ENCODE assay signal across 11 mouse cellular contexts in the genomic region with DNA sequence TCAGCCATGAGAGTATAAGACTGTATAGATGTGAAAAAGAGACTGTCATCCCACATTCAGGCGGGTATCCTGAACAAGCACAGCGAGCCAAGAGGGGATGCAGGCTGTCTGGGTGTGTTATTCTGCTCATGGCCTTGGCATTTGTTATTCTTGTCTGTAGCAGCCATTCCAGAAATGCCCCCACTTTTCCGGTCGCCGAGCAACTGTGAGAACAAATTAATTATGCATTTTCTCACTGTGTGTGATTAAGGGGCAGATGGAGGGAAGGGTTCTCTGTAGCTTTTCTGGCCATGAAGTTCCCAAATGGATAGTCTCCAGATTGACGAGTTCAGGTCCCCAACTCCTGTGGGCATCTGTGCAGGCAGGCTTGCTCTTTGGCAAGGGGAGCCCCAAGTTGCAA.
DNase-seq lines count a peak whose midpoint lies in the region.
"Had no signal": no experiment of that assay in that cellular context is flagged by ENCODE, and none has a peak within 500 bp of the region (broad histone marks: within the 10 kb centered on the region; RNA-seq: fewer than 3 reads in every experiment).

No protein-coding gene starts in this region.

- peak; percentile 58 to 66 for DNase-seq in cerebellum, postnatal 10 days
- DNase-seq in cerebellum, postnatal 25 days = no peak
- DNase-seq in right cerebral cortex, postnatal 10 days (ENCODE audit: low spot score in 2 of 2) = peak; percentile 41 to 61
- DNase-seq in right cerebral cortex, postnatal 4 days = no peak
- peak; percentile 89 for DNase-seq in layer of hippocampus, adult 9-11 months
- no peak for DNase-seq in spleen, postnatal 36 days (ENCODE audit: low spot score in 2 of 2)
- no peak for DNase-seq in yolk sac, embryonic 10.5 days (ENCODE audit: low spot score)
- DNase-seq in heart, adult 11 months = no peak
- DNase-seq: adrenal gland, adult 8-10 months; heart, postnatal 4 days; lung, postnatal 14 days had no signal

Comparison
In these comparisons a context has a peak if more than half of its experiments do, and no peak if none do; other contexts are left out.
1. DNase-seq: peak in cerebellum, postnatal 10 days (2 of 2), right cerebral cortex, postnatal 10 days (2 of 2) and layer of hippocampus, adult 9-11 months (single experiment); none in cerebellum, postnatal 25 days (0 of 2), right cerebral cortex, postnatal 4 days (single experiment), spleen, postnatal 36 days (0 of 2), yolk sac, embryonic 10.5 days (single experiment) and heart, adult 11 months (single experiment).